In the genomic region with DNA sequence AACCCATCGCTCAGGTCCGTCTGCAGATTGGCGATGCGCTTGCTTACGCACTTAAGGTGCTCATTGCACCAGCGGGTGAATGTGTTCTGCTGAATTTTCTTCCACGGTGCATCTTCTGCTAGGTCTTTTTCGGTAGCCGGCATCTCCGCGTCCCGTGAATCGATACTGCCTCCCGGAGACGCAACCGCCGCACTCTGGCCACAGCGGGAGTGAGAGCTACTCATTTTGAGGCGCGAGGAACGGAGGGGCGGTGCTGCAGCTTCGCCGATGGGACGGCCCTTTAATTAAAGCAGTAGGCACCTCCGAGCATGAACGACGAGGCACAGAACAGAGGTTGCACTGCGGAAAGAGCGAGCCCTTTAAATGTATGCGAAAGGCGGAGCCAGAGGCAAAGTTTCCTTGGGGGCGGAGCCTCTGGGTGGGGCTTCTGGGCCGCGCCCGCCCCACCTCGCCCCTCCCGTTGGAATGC, we compare ENCODE assay signal across 7 mouse cellular contexts. TPM values are rescaled to one million over a fixed set of nuclear protein-coding genes. Genes with fewer than 3 reads are reported as not detected.
DNase-seq lines count a peak whose midpoint lies in the region; ATAC-seq lines count a peak whose summit lies in the region.

No protein-coding gene starts in this region.

- peak overlapping the region; percentile 80 for H3K27ac ChIP-seq in intestine, embryonic 16.5 days (ENCODE audit: low read length)
- H3K27ac ChIP-seq in limb, embryonic 10.5 days: peak overlapping the region; percentile 92
- H3K27ac ChIP-seq in midbrain, embryonic 12.5 days (replicated peaks): peak overlapping the region; percentile 91

- no peaks in the 10 kb centered on the region for H3K36me3 ChIP-seq in intestine, embryonic 16.5 days (ENCODE audit: control insufficient read depth, insufficient read depth, low read length)
- peaks cover 28% of the 10 kb centered on the region for H3K36me3 ChIP-seq in limb, embryonic 10.5 days
- H3K36me3 ChIP-seq in midbrain, embryonic 12.5 days: peaks cover 20% of the 10 kb centered on the region

- peak overlapping the region; percentile 69 for H3K9ac ChIP-seq in intestine, embryonic 16.5 days (ENCODE audit: low read depth, low read length)
- peak overlapping the region; percentile 77 for H3K9ac ChIP-seq in midbrain, embryonic 12.5 days (replicated peaks)

- peak overlapping the region; percentile 56 for H3K4me3 ChIP-seq in intestine, embryonic 16.5 days (ENCODE audit: low read length)
- H3K4me3 ChIP-seq in limb, embryonic 10.5 days: peak overlapping the region; percentile 65
- H3K4me3 ChIP-seq in midbrain, embryonic 12.5 days: peak overlapping the region; percentile 61

- WGBS in intestine, embryonic 16.5 days: 20% methylated on average over 34 of the region's 38 CpGs
- whole genome bisulfite sequencing in limb, embryonic 10.5 days: 11% methylated on average over 38 of the region's 38 CpGs
- 20% methylated on average over 38 of the region's 38 CpGs for WGBS in midbrain, embryonic 12.5 days

- peak; percentile 88 for ATAC-seq in intestine, embryonic 16.5 days
- peak; percentile 87 for ATAC-seq in midbrain, embryonic 12.5 days (ENCODE audit: low FRiP score, low read depth)

- DNase-seq in adrenal gland, adult 8-10 months: peak; percentile 85
- DNase-seq in embryo, embryonic 11 days: peak; percentile 94
- DNase-seq in gastrocnemius, postnatal 36 days: peak; percentile 74 to 80
- DNase-seq in limb, embryonic 10.5 days (ENCODE audit: low spot score): peak; percentile 84
- peak; percentile 91 for DNase-seq in skeletal muscle tissue, adult 2 months (ENCODE audit: low read depth, low spot score)

- H3K27me3 ChIP-seq in intestine, embryonic 16.5 days (replicated peaks; ENCODE audit: control insufficient read depth, insufficient read depth, low read length): no peaks in the 10 kb centered on the region
- H3K27me3 ChIP-seq in limb, embryonic 10.5 days (ENCODE audit: low read depth, poor library complexity, severe bottlenecking): peaks cover 24% of the 10 kb centered on the region
- no peaks in the 10 kb centered on the region for H3K27me3 ChIP-seq in midbrain, embryonic 12.5 days

- intact Hi-C loops in gastrocnemius, postnatal 36 days (cut with DNase I): no loop called here

- peaks cover 8% of the 10 kb centered on the region for H3K4me1 ChIP-seq in intestine, embryonic 16.5 days (ENCODE audit: control insufficient read depth, insufficient read depth, low read length)
- H3K4me1 ChIP-seq in limb, embryonic 10.5 days: peaks cover 14% of the 10 kb centered on the region
- peaks cover 4% of the 10 kb centered on the region; the same call in 1 of the 2 replicates for H3K4me1 ChIP-seq in midbrain, embryonic 12.5 days

- H3K4me2 ChIP-seq in intestine, embryonic 16.5 days (ENCODE audit: low read depth, low read length): peak overlapping the region; percentile 57
- peak overlapping the region; percentile 65 for H3K4me2 ChIP-seq in midbrain, embryonic 12.5 days (replicated peaks)

- no peaks in the 10 kb centered on the region for H3K9me3 ChIP-seq in intestine, embryonic 16.5 days (ENCODE audit: control insufficient read depth, low read length)
- H3K9me3 ChIP-seq in limb, embryonic 10.5 days (replicated peaks): no peaks in the 10 kb centered on the region
- no peaks in the 10 kb centered on the region for H3K9me3 ChIP-seq in midbrain, embryonic 12.5 days

RNA-seq across cellular contexts. Expression of a gene that starts 3.4 kb away (rescaled TPM):
- total RNA-seq in adrenal gland, adult 8-10 months (2022): 100 to 1,000 TPM; 133 to 200 (median 168) TPM
- 10 to 100 TPM; 32.9 to 39.5 TPM for total RNA-seq in gastrocnemius, postnatal 36 days (2021)
- 240 and 269 TPM in 2 replicates for polyA plus RNA-seq in intestine, embryonic 16.5 days (2015; fragmentation: Nextera tagmentation; extraction: Ambion mirVana)
- 273 and 333 TPM in 2 replicates for polyA plus RNA-seq in limb, embryonic 10.5 days (2016; fragmentation: Nextera tagmentation; extraction: Ambion mirVana)
- 210 and 233 TPM in 2 replicates for polyA plus RNA-seq in midbrain, embryonic 12.5 days (2016; fragmentation: Nextera tagmentation; extraction: Ambion mirVana)

RNA-seq across cellular contexts. Expression of a gene that starts 8.2 kb away (rescaled TPM):
- 10 to 100 TPM; 47.9 to 68.8 (median 57.1) TPM for total RNA-seq in adrenal gland, adult 8-10 months (2022)
- total RNA-seq in gastrocnemius, postnatal 36 days (2021): 10 to 100 TPM; 18.1 to 20.5 TPM
- 18.3 and 22.5 TPM in 2 replicates for polyA plus RNA-seq in intestine, embryonic 16.5 days (2015; fragmentation: Nextera tagmentation; extraction: Ambion mirVana)
- 25.2 and 29.8 TPM in 2 replicates for polyA plus RNA-seq in limb, embryonic 10.5 days (2016; fragmentation: Nextera tagmentation; extraction: Ambion mirVana)
- 15.4 and 18.9 TPM in 2 replicates for polyA plus RNA-seq in midbrain, embryonic 12.5 days (2016; fragmentation: Nextera tagmentation; extraction: Ambion mirVana)

RNA-seq across cellular contexts. Expression of a gene that starts 24.4 kb away (rescaled TPM):
- total RNA-seq in adrenal gland, adult 8-10 months (2022): 100 to 1,000 TPM; 315 to 542 (median 416) TPM
- total RNA-seq in gastrocnemius, postnatal 36 days (2021): 100 to 1,000 TPM; 133 to 141 TPM
- polyA plus RNA-seq in intestine, embryonic 16.5 days (2015; fragmentation: Nextera tagmentation; extraction: Ambion mirVana): 822 and 863 TPM in 2 replicates
- 862 and 901 TPM in 2 replicates for polyA plus RNA-seq in limb, embryonic 10.5 days (2016; fragmentation: Nextera tagmentation; extraction: Ambion mirVana)
- polyA plus RNA-seq in midbrain, embryonic 12.5 days (2016; fragmentation: Nextera tagmentation; extraction: Ambion mirVana): 521 and 544 TPM in 2 replicates

RNA-seq across cellular contexts. Expression of a gene that starts 35.5 kb away (rescaled TPM):
- 100 to 1,000 TPM in 2 of 4 experiments, 10 to 100 TPM in 2; 82.9 to 124 (median 103) TPM for total RNA-seq in adrenal gland, adult 8-10 months (2022)
- total RNA-seq in gastrocnemius, postnatal 36 days (2021): 10 to 100 TPM; 39.0 to 43.7 TPM
- 85.3 and 91.1 TPM in 2 replicates for polyA plus RNA-seq in intestine, embryonic 16.5 days (2015; fragmentation: Nextera tagmentation; extraction: Ambion mirVana)
- polyA plus RNA-seq in limb, embryonic 10.5 days (2016; fragmentation: Nextera tagmentation; extraction: Ambion mirVana): 69.0 and 80.5 TPM in 2 replicates
- polyA plus RNA-seq in midbrain, embryonic 12.5 days (2016; fragmentation: Nextera tagmentation; extraction: Ambion mirVana): 88.4 and 92.9 TPM in 2 replicates

RNA-seq across cellular contexts. Expression of a gene that starts 35.9 kb away (rescaled TPM):
- 10 to 100 TPM; 16.3 to 28.6 (median 21.8) TPM for total RNA-seq in adrenal gland, adult 8-10 months (2022)
- 100 to 1,000 TPM; 102 to 107 TPM for total RNA-seq in gastrocnemius, postnatal 36 days (2021)
- polyA plus RNA-seq in intestine, embryonic 16.5 days (2015; fragmentation: Nextera tagmentation; extraction: Ambion mirVana): 12.4 and 14.5 TPM in 2 replicates
- polyA plus RNA-seq in limb, embryonic 10.5 days (2016; fragmentation: Nextera tagmentation; extraction: Ambion mirVana): 3.4 and 5.0 TPM in 2 replicates
- 4.6 and 5.3 TPM in 2 replicates for polyA plus RNA-seq in midbrain, embryonic 12.5 days (2016; fragmentation: Nextera tagmentation; extraction: Ambion mirVana)

Comparison
In these comparisons a context has a peak if more than half of its experiments do, and no peak if none do; other contexts are left out.
1. Peak in every context shown above with its lines: DNase-seq, ATAC-seq, H3K4me3 ChIP-seq and H3K27ac ChIP-seq.